Mouse (Mus musculus) hematopoietic stem cell, adult 5-6 weeks (primary cell): ENCODE data around the gene Rmi2. TPM values are rescaled to one million over a fixed set of nuclear protein-coding genes. Genes with fewer than 3 reads are reported as not detected.

Source experiments
- ATAC-seq, 2 experiments: fragments of 125-278 bp in 1 of 2; replicated peaks in 1 of 2; 2 replicates each; pipeline ENCODE4 v1.8.0; 2016 to 2017; ENCODE audit warnings: inconsistent platforms in 2 of 2, mild to moderate bottlenecking in 2 of 2, moderate number of reproducible peaks in 2 of 2, low read depth in 1 of 2, moderate TSS enrichment in 1 of 2; ENCODE audit not compliant: low FRiP score in 2 of 2, poor library complexity in 2 of 2, severe bottlenecking in 2 of 2, insufficient read depth in 1 of 2, low TSS enrichment in 1 of 2
- total RNA-seq: library from RNA; stranded (forward); fragments of 172-1452, 232-1000 nt; gene quantifications from 2 replicates; pipeline ENCODE4 v1.2.3, GENCODE M21; 2017

Gene Rmi2
- total RNA-seq, 1 experiment from 2014 or later = 8.0 TPM

- ATAC-seq = peak in 1 of 2 experiments; percentile 47; a peak in 1 of 4 replicates
These were observed 102.6 kb downstream of the Rmi2 start for GRCm38 (mm10) chr16:10937497-10937896.

- ATAC-seq = no peak
These were observed 105.1 kb downstream of the Rmi2 start for GRCm38 (mm10) chr16:10939932-10940331.

- ATAC-seq = no peak
These were observed 105.8 kb downstream of the Rmi2 start for GRCm38 (mm10) chr16:10940661-10941060.

Other genes starting within 250 kb of the Rmi2 start
- gene Socs1, start 49.5 kb upstream of the Rmi2 start, total RNA-seq = 2.6 and 2.7 TPM in 2 replicates
- gene Tnp2, start 46.4 kb upstream of the Rmi2 start, total RNA-seq = not detected in 2 replicates
- gene Prm3, start 44.1 kb upstream of the Rmi2 start, total RNA-seq = not detected in 2 replicates
- gene Prm2, start 38.9 kb upstream of the Rmi2 start, total RNA-seq = not detected in 2 replicates
- gene Prm1, start 29.2 kb upstream of the Rmi2 start, total RNA-seq = not detected in 2 replicates
- gene Gm11172, start 22.1 kb upstream of the Rmi2 start, total RNA-seq = not detected in 2 replicates
- 22.7 and 42.1 TPM in 2 replicates for gene Snn, start 225.9 kb downstream of the Rmi2 start, total RNA-seq
- gene Litaf, start 231.1 kb downstream of the Rmi2 start, total RNA-seq = 30.8 and 36.9 TPM in 2 replicates